Mouse (Mus musculus) heart, embryonic 16.5 days (tissue): ENCODE data around the gene Cep128. TPM values are rescaled to one million over a fixed set of nuclear protein-coding genes. Genes with fewer than 3 reads are reported as not detected.

ENCODE experiments used
- ATAC-seq: fragments of 200-750 bp; cut with Nextera tagmentation; replicated peaks from 2 replicates; pipeline ENCODE4 v1.8.0; 2017; ENCODE audit warnings: moderate number of reproducible peaks; ENCODE audit not compliant: insufficient read depth, low FRiP score; ENCODE audit errors: extremely low read depth
- H3K27ac ChIP-seq: fragments of 300-500 bp; sonication (generic); 2 replicates; pipeline ENCODE4 v1.5.1; 2014; ENCODE audit warnings: mild to moderate bottlenecking, low read length, control low read depth, moderate library complexity
- H3K27me3 ChIP-seq: fragments of 300-500 bp; sonication (generic); 2 replicates; pipeline ENCODE4 v1.6.1; 2014; ENCODE audit warnings: low read length, mixed read lengths; ENCODE audit not compliant: control insufficient read depth, insufficient read depth
- H3K36me3 ChIP-seq: fragments of 300-500 bp; sonication (generic); 2 replicates; pipeline ENCODE4 v1.6.1; 2014; ENCODE audit not compliant: control insufficient read depth, insufficient read depth
- H3K4me1 ChIP-seq: fragments of 300-500 bp; sonication (generic); 2 replicates; pipeline ENCODE4 v1.6.1; 2014; ENCODE audit warnings: low read length, mixed read lengths; ENCODE audit not compliant: control insufficient read depth, insufficient read depth
- H3K4me2 ChIP-seq: fragments of 300-500 bp; sonication (generic); 2 replicates; pipeline ENCODE4 v1.6.1; 2014; ENCODE audit warnings: low read depth, mild to moderate bottlenecking, control low read depth, low read length
- H3K4me3 ChIP-seq: fragments of 300-500 bp; sonication (generic); 2 replicates; pipeline ENCODE4 v1.5.1; 2014; ENCODE audit warnings: mild to moderate bottlenecking, control low read depth, low read length
- H3K9ac ChIP-seq: fragments of 300-500 bp; sonication (generic); 2 replicates; pipeline ENCODE4 v1.6.1; 2014; ENCODE audit warnings: low read length, control low read depth
- H3K9me3 ChIP-seq: fragments of 300-500 bp; sonication (generic); replicated peaks from 2 replicates; pipeline ENCODE4 v1.6.1; 2016; ENCODE audit warnings: low read length; ENCODE audit not compliant: control insufficient read depth
- WGBS: fragments of 180-500 bp; shearing (Covaris S2); extraction: QIAGEN DNeasy Blood & Tissue Kit; methylation state at CpG from one replicate; pipeline ENCODE4 v1.1.7; 2014; 5-methylcytosine and 5-hydroxymethylcytosine counted together
- polyA plus RNA-seq: library from polyadenylated mRNA; unstranded; fragments of >200 nt; fragmentation: Nextera tagmentation; extraction: Ambion mirVana; gene quantifications from 2 replicates; pipeline ENCODE4 v1.2.1, GENCODE M21; 2015

Gene Cep128
- polyA plus RNA-seq, 1 experiment from 2014 or later, result 14.7 TPM

GRCm38 (mm10) chr12:91183304-91183855, 200.8 kb downstream of the Cep128 start:
- WGBS, result 80% methylated on average over 4 of the region's 4 CpGs
- no peak overlapping the region for H3K27ac ChIP-seq
- H3K27me3 ChIP-seq, result no peaks in the 10 kb centered on the region
- no peak for ATAC-seq
- no peak overlapping the region for H3K4me2 ChIP-seq
- no peak overlapping the region for H3K4me3 ChIP-seq
- H3K36me3 ChIP-seq, result no peaks in the 10 kb centered on the region
- H3K9me3 ChIP-seq, result no peaks in the 10 kb centered on the region
- no peaks in the 10 kb centered on the region for H3K4me1 ChIP-seq
- no peak overlapping the region for H3K9ac ChIP-seq

DNA sequence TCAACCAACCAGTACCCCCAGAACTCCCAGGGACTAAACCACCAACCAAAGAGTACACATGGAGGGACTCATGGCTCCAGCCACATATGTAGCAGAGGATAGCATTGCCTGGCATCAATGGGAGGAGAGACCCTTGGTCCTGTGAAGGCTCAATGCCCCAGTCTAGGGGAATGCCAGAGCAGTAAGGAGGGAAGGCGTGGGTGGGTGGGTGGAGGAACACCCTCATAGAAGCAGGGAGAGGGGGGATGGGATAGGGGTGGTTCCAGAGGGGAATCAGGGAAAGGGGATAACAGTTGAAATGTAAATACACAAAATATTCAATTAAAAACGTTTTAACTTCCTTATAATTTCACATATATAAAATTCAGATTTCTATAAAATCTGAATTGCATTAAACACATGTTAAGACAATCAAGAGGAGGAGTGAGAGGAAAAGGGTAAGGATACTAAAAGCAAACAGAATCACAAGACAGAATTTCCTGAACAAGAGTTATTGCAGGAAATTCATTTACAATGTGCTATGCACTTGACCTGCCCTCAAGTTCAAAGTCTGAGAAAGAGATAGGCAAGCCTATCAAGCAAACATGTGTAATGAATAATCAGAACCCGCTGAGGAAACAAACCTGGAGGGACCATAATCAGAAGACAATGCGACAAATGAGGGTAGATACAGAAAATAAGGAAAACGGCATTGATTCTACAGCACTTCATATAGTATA, 207.2 kb downstream of the Cep128 start:
- H3K27ac ChIP-seq, result no peak overlapping the region
- no peaks in the 10 kb centered on the region for H3K9me3 ChIP-seq
- no peaks in the 10 kb centered on the region for H3K27me3 ChIP-seq
- H3K4me2 ChIP-seq, result no peak overlapping the region
- no peaks in the 10 kb centered on the region for H3K36me3 ChIP-seq
- H3K4me3 ChIP-seq, result no peak overlapping the region
- WGBS, result 64% methylated on average over 5 of the region's 5 CpGs
- H3K4me1 ChIP-seq, result no peaks in the 10 kb centered on the region
- no peak overlapping the region for H3K9ac ChIP-seq
- ATAC-seq, result no peak

DNA sequence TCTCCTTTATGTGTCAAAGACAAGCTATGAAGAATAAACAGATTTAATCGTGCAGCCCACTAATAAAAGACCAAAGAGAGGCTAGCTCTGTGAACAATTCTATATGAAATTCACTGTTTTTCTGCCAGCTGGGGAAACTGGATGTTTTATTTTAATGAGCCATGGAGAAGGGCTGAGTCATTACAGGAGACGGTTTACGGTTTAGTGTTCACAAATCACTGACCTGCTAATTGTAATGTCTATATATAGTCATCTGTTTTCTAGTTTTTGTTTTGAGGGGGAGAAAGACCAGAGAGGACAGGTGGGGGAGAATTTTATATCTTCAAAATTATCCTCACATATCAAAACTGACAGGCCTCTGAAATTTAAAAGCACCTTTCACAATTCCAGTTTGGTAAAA, 212.6 kb downstream of the Cep128 start:
- no peak for ATAC-seq
- no peak overlapping the region for H3K4me3 ChIP-seq
- no peak overlapping the region for H3K9ac ChIP-seq
- H3K36me3 ChIP-seq, result no peaks in the 10 kb centered on the region
- WGBS, result 78% methylated on average over 3 of the region's 3 CpGs
- no peaks in the 10 kb centered on the region for H3K4me1 ChIP-seq
- H3K27ac ChIP-seq, result no peak overlapping the region
- no peak overlapping the region for H3K4me2 ChIP-seq
- no peaks in the 10 kb centered on the region for H3K9me3 ChIP-seq
- H3K27me3 ChIP-seq, result no peaks in the 10 kb centered on the region

GRCm38 (mm10) chr12:91161015-91161730, 223.0 kb downstream of the Cep128 start:
- Histone ChIP-seq H3K9me3 (no peaks in the 10 kb centered on the region), H3K4me3 (no peak overlapping the region), H3K4me1 (no peaks in the 10 kb centered on the region), H3K36me3 (no peaks in the 10 kb centered on the region), H3K27me3 (no peaks in the 10 kb centered on the region), H3K9ac (no peak overlapping the region), H3K4me2 (no peak overlapping the region), H3K27ac (no peak overlapping the region)
- WGBS, result 89% methylated on average over 6 of the region's 6 CpGs
- no peak for ATAC-seq

DNA sequence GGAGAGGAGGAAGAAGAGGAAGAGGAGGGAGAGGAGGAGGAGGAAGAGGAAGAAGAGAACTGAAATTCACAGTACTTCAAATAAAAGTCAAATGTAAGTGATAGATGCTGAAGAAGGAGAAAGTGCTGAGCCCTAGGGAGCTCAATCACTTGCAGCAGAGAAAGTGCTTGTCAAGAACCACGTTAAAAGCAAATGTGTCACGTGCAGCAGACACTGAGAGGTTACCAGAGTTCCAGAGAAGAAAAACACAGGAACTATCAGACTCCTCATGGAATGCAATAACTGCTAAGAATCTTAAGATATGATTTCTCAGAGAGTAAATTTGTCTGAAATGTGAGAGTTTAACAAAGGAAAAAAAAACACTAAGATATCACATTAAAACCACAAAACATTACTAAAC, 225.7 kb downstream of the Cep128 start:
- no peak overlapping the region for H3K27ac ChIP-seq
- no peaks in the 10 kb centered on the region for H3K36me3 ChIP-seq
- H3K4me2 ChIP-seq, result no peak overlapping the region
- no peaks in the 10 kb centered on the region for H3K9me3 ChIP-seq
- no peak overlapping the region for H3K9ac ChIP-seq
- H3K4me3 ChIP-seq, result no peak overlapping the region
- H3K4me1 ChIP-seq, result no peaks in the 10 kb centered on the region
- no peaks in the 10 kb centered on the region for H3K27me3 ChIP-seq
- ATAC-seq, result no peak
- 33% methylated on average over 2 of the region's 2 CpGs for WGBS

DNA sequence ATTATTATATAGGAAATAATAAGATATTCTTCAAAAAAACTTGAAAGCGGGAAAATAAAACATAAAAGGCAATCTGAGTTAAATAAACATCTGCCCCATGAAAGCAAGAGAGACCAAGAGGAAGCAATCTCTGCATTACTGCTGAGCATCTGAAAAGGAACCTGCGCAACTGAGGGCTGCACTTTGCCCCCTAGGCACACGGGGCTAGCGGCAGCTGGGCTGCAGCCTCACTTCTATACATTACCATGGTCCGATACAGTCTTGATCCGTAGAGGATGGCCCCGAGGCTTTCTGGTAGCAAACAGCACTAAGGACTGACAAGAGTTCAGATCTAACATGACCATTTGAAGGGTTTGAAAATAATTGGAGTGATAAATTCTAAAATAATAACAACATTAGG, 230.2 kb downstream of the Cep128 start:
- ATAC-seq, result no peak
- Histone ChIP-seq H3K4me2 (no peak overlapping the region), H3K4me3 (no peak overlapping the region), H3K9ac (no peak overlapping the region), H3K27me3 (no peaks in the 10 kb centered on the region), H3K4me1 (no peaks in the 10 kb centered on the region), H3K27ac (no peak overlapping the region), H3K36me3 (no peaks in the 10 kb centered on the region), H3K9me3 (no peaks in the 10 kb centered on the region)
- 85% methylated on average over 7 of the region's 7 CpGs for WGBS

DNA sequence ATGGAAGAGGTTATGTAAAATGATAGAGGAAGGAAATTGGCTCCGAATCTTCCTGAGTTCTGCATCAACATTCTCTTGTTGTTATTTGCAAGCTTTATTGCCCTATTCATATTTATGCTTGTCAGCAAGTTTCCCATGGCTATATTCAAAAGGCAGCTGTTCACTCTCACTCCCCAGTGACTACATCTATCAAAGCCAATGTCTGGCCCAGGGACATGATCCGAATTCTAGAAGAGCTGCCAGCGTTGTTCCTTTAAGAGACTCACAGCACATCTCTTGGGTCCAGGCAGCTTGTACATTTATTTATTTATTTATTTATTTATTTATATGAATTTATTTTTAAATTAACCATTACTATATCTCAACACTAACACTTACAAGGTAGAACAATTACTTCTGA, 235.1 kb downstream of the Cep128 start:
- Histone ChIP-seq H3K9me3 (no peaks in the 10 kb centered on the region), H3K27me3 (no peaks in the 10 kb centered on the region), H3K4me3 (no peak overlapping the region), H3K4me2 (no peak overlapping the region), H3K27ac (no peak overlapping the region), H3K36me3 (no peaks in the 10 kb centered on the region), H3K4me1 (no peaks in the 10 kb centered on the region), H3K9ac (no peak overlapping the region)
- WGBS, result 84% methylated on average over 3 of the region's 3 CpGs
- no peak for ATAC-seq

- no peaks in the 10 kb centered on the region for H3K4me1 ChIP-seq
Measured at GRCm38 (mm10) chr12:91134740-91135517, 249.3 kb downstream of the Cep128 start.

More at GRCm38 (mm10) chr12:91134740-91135517, 249.3 kb downstream of the Cep128 start:
- Histone ChIP-seq H3K9me3 (no peaks in the 10 kb centered on the region), H3K4me3 (no peak overlapping the region), H3K36me3 (no peaks in the 10 kb centered on the region), H3K9ac (no peak overlapping the region), H3K27me3 (no peaks in the 10 kb centered on the region), H3K4me2 (no peak overlapping the region), H3K27ac (no peak overlapping the region)
- WGBS, result 76% methylated on average over 8 of the region's 8 CpGs
- no peak for ATAC-seq
